Mouse (Mus musculus): Measurements from ENCODE around the gene Nppa.
A peak's percentile ranks its signal among the peaks of the same experiment; 100 is the strongest.

The Nppa gene

DNA sequence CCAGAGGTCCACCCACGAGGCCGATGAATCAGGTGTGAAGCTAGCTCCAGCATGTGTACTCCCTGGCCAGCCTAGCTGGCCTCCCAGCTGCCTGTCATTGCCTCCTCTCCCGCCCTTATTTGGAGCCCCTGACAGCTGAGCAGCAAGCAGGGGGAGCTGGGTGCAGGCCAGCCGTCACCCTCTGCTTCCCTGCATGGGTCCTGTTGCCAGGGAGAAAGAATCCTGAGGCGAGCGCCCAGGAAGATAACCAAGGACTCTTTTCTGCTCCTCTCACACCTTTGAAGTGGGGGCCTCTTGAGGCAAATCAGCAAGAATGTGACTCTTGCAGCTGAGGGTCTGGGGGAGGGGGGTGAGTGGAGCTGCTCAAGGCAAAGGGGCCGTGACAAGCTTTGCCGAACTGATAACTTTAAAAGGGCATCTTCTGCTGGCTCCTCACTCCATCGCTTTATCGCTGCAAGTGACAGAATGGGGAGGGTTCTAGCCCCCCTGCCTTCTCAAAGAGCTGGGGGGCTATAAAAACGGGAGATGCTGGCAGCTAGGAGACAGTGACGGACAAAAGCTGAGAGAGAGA, at the start of gene Nppa:
TSS of gene Nppa (plus strand) at position 521 of the 571 bp plus-strand sequence.
- peak; percentile 33 for DNase-seq

DNA sequence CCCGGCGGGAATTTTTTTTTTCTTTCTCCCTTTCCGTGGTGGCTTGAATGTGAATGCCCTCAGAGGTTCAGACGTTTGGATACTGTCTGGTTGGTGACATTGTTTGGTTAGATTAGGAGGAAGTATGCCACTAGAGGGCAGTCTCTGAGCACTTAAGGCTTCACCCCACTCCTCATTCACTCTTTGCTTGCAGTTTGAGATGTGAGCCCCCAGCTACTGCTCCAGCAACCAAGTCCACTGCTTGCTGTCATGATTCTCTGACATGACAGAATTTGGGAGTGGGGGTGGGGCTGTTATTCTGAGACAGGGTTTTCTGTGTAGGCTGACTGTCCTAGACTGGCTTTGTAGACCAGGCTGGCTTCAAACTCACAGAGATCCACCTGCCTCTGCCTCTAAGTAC, 46.9 kb upstream of the Nppa start:
- peak; percentile 79 for DNase-seq

DNA sequence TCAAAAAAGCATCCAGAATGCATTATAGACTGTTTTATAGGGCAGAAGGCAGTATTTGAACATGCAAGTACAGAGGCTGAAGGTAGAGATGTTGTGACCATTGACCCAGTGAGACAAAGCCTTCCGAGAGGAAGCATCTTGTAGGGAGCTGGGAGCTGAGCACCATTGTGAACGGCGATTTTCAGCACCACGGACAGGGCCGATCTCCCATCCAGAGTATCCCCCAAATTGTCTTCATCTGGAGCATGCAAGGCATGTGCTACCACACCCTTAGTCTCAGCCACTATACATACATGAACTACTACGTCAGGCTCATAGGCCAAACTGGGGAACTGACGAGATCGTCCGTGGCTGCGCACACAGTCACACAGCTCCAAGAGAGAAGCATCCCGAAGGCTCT, 43.4 kb upstream of the Nppa start:
- peak; percentile 48 for DNase-seq

DNA sequence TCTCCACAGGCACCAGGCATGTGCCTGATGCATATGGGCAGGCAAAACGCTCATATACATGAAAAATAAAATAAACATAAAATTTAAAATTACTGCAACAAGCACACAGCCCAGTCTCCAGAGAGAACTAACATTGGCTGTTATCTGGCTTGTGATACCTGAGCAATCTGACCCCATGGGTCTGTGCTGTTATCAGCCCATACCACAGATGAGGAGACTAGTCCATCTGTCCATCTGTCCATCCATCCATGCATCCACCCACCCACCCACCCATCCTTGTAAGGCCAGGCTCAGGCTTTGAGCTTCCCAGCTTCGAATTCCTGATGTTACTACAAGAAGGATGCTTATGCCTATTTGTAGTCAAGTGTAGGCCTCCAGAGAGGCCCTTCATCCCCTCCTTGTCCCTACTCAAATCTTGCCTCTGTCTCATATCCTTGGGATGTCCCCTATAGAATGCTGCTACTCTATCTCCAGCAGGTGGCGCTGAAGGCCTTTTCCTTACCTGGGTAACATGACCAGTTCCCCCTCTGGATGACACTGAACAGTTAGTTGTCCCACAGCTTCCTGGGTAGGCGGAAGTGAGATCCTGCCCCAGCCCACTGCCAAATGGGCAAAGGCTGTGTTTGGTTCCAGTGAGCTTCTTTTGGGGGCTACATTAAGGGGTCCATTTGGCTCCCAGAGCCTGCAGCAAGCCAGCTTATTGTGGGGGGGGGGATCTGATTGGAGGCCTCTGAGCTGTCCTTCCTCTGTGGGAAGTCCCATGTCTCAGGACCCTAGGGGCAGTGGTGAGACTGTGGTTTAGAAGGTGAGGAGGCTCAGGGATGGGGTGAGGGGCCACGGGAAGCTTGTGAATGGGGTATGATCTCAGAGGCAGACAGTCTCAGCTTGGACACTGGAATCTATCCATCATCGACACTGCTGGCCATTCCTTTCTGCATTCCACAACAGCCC, 40.4 kb upstream of the Nppa start:
- DNase-seq, result peak; percentile 89

DNA sequence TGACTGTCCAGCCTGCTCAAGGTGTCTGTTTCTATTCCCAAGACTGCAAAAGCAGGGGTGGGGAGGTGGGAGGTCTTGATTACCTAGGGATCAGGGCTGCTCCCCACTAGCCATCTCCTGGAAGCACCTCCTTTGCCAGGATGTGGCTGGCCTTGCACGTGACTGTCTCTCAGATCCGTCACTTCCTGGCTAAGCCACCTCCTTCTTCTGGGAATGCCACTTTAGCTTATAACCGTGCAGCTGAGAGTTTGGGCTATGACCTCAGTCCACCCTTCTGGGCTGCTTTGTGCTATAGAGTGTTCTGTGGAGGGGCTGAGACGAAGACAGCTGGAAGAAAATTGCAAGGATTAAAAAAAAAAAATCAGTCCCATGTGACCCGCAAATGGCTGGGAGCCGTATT, 37.7 kb upstream of the Nppa start:
- DNase-seq, result no peak

DNA sequence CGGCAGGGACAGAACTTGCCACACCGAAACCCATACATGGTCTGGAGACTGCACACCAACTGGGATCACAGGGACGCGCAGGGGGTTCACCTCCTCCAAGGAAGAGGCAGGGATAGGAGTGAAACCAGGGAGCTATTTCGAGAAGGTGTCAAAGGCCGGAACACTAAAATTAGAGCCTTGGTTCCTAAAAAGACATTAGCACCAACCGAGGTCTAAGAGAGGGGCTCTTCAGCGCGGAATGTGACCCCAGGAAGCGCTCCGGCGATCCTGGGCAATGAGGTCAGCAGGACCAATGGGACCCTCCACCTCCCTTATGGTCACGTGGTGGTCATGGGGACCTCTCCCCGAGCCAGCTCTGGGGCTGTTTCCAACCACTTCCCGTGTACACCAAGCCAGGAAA, 36.9 kb upstream of the Nppa start:
- no peak for DNase-seq

DNA sequence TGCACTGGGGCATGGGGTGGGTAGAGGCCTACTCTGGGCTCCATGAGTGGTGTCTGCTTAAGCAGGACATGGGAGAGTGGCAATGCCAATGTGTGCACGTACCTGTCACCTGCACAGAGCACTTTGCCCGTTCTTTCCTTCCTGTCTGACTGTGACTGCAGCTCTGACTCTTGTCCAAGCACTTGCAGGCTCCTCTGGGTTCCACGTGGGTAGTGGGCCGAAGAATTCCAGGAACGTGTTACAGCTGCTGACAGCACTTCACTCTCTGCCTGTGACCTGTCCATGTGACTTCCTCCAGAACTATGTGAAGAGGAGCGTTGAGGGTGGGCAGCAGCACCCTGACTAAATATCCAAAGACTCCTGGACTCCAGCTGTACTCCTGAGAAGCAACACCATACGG, 34.8 kb upstream of the Nppa start:
- DNase-seq, result no peak

DNA sequence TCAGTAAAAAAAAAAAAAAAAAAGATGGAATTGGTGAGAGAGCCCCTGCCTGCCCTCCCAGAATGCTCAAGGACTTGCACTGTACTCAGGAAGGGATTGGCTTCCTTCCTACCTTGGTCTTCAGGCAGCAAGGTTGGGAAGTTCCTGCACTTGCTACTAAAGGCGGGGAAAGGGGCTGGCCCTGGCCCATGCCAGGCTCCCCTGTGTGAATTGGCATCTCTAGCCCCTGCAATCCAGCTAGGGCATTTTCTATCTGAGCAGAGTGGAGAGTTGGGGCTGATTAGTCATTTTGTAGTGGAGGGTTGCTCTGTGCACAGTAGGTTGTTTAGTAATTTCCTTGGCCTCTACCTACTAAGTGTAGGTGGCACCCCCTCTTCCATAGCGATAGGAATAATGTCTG, 31.7 kb upstream of the Nppa start:
- DNase-seq, result no peak

DNA sequence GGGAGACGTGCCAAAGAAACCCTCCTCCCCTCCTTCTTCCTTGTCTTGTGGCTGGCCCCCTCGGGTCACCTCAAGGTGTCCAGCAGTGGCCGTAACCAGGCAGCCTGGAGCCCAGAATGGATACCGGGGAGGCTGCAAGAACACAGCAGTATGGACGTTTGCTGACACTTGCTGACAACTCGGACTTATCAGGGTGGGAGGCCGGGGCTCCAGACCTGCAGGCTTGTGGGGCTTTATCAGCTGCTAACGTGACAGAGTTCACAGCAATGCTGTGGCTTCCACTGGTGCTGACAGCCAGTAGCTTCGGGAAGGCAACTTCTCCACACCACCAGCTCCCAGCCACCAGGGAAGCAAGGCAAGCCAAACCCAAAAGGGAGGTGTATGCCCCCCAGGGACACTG, 31.2 kb upstream of the Nppa start:
- DNase-seq, result no peak

DNA sequence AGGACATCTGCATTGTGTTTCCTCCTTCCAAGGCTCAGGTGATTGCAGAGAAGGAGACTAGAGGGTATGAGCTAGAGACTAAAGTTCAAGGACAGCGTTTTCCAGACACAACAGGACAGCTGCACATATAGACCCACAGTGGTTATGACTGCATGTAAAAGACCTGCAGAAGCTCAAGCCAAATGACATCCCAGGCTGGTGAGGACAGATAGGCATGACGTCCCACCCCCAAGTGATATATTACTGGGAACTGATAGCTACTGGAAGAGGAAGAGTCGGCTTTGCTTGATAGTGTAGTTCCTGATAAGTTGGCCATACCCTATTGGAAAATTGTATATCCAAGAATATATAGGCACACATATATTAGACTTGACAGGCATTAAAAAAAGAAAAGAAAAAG, 24.3 kb upstream of the Nppa start:
- DNase-seq, result no peak

DNA sequence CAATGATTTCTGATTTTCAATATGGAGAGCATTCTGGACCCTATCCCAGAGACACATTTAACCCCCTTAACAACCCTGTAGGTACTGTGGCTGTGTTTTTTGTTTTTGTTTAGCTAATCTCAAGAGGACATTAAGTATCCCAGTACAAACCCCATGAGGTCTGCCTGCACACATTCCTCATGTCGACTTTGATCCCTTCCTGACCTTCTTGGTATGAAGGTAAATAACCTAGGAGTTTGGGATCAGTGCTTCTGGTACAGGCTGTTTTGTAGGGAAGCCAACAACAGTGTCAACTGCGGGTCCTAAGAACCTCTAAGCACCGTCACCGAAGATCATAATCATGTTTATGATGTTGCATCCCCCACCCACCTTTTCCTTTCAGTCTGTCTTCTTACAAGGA, 22.8 kb upstream of the Nppa start:
- DNase-seq, result no peak

DNA sequence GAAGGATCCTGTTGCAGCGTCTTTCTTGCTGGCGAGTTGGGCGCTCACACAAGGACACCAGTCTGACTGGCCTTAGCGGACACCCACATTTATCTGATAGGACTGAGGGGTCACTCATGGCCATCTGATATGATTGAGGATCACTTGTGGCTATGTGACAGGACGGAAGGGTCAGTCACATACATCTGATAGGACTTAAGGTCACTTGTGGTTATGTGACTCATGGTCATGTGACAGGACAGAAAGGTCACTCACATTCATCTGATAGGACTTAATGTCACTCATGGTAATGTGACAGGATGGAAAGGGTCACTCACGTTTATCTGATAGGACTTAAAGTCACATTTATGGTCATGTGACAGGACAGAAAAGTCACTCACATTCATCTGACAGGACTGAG, 22.1 kb upstream of the Nppa start:
- no peak for DNase-seq

DNA sequence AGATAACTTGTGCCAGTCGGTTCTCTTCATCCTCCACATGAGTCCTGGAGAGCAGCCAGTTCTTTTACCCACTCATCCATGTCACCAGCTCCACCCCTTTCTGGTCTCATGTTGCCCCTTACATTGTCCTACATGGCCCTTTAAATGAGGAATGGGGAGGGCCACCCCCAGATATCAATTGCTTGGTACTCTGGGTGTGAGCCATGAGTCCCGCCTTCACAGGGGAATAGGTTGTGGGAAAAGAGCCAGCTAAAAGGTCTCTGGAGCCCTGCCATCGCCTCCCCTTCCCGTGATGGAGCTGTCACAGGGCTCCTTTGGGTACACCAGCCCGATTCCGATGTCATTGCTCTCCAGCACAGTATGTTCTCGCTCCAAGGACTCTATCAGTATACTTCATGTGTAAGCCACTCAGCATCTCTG, 21.1 kb upstream of the Nppa start:
- DNase-seq, result no peak

DNA sequence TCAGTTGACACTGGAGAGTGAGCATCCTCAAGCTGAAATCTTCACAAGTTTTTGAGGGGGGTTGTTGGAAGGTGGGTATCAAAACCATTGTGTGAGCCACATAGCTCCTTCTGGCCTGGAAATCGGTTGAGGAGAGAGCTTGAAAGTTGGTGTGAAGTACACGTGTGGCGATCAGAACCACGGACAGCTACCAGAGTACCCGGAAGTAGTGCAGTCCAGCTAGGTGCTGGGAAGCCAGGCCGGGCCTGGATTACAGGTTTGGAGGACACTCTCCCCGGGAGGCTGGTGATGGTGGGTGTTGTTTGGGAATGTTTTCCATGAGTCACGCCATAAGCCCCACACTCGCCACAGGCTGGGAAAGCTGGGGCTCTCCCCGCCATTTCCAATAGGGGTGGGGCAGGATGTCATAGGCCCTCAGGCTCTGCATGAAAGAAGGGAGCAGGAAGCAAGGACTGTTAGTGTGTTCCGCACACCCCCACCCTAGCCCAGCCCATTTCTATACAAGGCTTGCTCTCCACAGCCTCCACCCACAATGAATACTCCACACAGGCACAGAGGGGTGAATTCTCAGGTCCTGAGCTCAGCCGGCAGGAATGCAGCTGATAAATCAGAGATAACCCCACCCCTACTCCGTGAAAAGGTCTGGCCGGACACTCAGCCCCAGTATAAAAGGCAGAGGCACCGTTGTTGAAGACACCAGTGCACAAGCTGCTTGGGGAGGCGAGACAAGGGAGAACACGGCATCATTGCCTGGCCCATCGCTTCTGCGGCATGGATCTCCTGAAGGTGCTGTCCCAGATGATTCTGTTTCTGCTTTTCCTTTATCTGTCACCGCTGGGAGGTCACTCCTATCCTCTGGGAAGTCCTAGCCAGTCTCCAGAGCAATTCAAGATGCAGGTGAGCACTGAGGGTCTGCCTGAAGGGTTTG, 15.1 kb upstream of the Nppa start, which contains the start of gene Nppb:
TSS of gene Nppb (plus strand) at position 584 of the 928 bp plus-strand sequence.
- peak; percentile 40 for DNase-seq

DNA sequence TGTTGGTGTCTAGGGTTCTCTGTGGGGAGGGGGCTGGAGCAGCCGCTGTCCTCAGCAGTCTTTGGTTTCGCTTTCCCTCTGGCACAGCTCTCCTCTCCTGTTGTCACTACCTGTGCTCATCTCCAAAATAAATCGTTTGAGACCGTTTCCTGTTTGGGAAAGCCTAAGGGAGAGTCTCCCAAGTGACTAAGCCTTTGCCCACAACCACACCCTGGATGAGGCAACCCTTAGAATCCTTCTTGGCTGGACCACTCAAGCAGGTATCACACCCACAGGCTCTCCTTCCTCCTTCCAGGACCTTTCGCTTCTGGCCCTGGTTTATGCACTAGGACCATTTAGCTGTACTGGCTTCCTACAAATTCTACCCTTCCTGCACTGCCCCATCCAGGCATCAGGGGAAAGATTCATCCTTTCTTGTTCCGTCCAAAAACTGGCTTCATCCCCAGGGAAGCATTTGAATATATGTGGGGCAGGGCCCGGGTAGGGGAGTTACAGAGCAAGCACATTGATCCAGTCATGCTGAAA, 6.9 kb upstream of the Nppa start:
- no peak for DNase-seq

DNA sequence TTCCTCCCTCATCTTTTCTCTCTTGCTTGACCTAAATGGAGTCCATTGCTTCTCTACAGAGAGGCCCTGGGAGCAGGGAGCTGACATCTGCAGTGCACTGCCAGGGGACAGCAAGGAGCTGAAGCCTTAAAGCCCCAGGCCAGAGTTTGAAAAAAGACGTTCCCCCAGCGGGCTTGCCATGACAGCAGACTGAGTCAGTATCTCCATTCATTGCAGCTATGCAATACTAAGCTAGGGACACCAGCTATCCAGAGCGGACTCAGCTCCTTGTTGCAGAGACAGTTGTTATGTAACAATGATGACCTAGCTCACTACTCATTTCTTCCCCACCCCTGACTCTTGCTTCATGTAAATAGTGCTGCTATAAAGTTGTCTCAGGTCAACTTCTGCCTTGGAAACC, 5.2 kb upstream of the Nppa start:
- DNase-seq, result no peak

DNA sequence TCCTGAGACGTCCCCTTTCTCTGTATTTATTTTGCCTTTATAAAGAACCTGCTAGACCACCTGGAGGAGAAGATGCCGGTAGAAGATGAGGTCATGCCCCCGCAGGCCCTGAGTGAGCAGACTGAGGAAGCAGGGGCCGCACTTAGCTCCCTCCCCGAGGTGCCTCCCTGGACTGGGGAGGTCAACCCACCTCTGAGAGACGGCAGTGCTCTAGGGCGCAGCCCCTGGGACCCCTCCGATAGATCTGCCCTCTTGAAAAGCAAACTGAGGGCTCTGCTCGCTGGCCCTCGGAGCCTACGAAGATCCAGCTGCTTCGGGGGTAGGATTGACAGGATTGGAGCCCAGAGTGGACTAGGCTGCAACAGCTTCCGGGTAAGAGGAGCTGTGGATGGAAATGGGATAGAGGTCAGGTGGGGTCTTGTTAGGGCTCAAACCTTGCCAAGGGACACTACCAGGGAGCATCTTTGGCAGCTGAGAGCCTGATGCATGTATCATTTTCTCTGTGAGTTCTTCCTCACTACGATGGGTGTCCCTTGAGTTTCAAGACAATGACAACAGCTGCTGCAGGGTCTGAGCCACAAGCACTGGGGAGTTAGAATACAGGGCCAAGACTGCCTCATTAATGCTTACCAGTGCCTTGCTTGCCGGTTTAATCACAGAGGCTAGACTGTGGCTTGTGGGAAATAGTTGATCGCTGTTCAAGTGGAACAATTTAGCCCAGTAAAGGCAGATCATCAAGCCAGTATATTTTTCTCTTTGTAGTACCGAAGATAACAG, 679 bp downstream of the Nppa start:
- DNase-seq, result no peak

DNA sequence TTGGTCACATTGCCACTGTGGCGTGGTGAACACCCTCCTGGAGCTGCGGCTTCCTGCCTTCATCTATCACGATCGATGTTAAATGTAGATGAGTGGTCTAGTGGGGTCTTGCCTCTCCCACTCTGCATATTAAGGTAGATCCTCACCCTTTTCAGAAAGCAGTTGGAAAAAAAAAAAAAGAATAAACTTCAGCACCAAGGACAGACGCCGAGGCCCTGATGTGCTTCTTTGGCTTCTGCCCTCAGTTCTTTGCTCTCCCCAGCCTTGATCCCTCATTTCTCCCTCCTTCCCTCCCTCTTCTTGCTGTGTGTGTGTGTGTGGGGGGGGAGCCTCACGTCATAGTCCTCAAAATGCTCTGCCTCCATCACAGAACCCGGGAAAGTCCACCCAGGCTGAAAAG, 1.3 kb downstream of the Nppa start:
- no peak for DNase-seq

DNA sequence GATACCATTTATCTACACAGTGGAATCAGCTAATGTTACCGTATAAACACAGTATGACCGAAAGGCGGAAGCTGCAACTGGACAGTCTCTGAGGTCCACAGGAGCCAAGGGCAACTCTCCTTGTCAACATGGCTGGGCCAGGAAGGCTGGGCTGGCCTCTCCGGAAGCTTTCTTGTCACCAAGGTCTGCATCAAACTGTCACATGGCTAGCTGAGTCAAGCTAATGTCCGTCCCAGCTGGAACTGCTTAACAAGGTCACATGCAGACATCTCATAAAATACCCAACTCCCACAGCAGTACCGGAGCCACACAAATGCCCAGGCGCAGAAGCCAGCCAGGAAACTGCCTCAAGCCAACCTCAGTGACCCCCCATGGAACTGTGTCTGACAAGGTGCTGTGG, 3.8 kb downstream of the Nppa start:
- DNase-seq, result no peak

DNA sequence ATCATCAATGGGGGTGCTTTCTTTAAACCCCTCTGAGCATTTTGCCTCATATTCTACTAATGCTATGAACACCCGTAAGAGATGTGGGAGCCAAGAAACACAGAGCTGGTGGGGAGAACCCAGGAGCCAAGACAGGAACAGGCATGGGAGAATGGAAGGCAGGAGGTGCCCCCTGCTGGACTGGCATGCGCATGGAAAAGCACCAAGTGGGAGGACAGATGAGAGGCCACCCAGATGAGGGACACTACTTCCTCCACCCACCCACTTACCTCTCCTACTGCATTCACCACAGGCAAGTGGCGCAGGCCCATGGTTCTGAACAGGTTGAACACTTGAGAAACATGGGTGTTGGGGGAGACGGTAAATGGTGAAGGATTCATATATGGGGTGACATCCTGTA, 7.9 kb downstream of the Nppa start:
- DNase-seq, result peak; percentile 50

DNA sequence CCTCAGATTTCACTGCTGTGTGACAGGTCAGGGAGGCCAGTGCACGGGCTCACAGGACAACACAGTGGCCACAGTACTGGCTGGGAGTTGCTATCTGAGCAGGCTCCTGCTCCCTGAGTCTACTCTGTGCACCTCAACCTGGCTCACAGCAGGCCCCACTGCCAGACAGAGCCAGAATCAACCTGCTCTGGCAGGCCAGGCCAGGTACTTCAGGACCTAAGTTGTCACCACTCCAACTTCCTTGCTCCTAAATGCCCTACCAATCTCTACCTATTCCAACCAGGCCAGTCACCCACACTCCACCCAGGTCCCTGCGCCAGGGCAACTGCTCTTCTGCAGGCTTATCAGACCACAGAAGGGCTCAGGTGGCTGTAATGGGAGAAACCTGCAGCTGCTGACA, 9.1 kb downstream of the Nppa start:
- DNase-seq, result no peak

DNA sequence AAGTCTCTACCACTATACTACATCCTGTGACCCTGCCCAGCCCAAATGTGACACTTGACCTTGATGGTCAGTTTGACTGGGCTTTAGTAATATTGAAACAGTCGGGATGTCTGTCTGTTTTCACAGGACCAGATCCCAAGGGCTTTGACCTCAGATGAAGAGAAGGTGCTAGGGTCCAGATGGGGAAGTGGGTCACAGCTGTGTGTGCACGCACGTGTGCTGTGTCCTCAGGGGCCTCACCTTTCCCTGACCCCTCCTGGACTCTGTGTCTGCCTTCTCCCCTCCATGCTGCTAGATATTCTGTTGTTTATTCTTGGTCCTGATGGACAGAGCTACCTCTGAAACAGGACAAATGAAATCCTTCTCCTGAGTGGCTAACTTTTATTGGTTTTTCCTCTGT, 10.8 kb downstream of the Nppa start:
- no peak for DNase-seq
